Mouse (Mus musculus) heart, postnatal 0 days (tissue): ENCODE results near the gene Fmnl1.

Experiments
- CTCF ChIP-seq: IDR thresholded peaks from 2 replicates; pipeline ENCODE4 v1.5.1; 2016; ENCODE audit warnings: antibody characterized with exemption, control low read depth, low read depth
- EP300 ChIP-seq: IDR thresholded peaks from 2 replicates; pipeline ENCODE4 v1.6.1; 2016; ENCODE audit warnings: antibody characterized with exemption, low read depth

- TF ChIP-seq CTCF (no peak), EP300 (no peak)
Measured at GRCm38 (mm10) chr11:103141101-103141943, 29.6 kb upstream of the Fmnl1 start.
